Mouse (Mus musculus) embryonic facial prominence, embryonic 10.5 days (tissue): ENCODE results near the gene Ankrd35. TPM values are rescaled to one million over a fixed set of nuclear protein-coding genes. Genes with fewer than 3 reads are reported as not detected.
A peak's percentile ranks its signal among the peaks of the same experiment; 100 is the strongest.
"Not testable (repeated sequence)": the region's sequence is repeated elsewhere in the genome, so short reads cannot be mapped to it uniquely, and the experiment has no call there.

ENCODE experiments used
- DNase-seq: peaks from one replicate; pipeline ENCODE4 v3.0.0-alpha.2; 2017; ENCODE audit warnings: low spot score
- H3K27ac ChIP-seq: fragments of 300-500 bp; sonication (generic); replicated peaks from 2 replicates; pipeline ENCODE4 v1.5.1; 2016; ENCODE audit warnings: mild to moderate bottlenecking
- H3K27me3 ChIP-seq: fragments of 300-500 bp; sonication (generic); replicated peaks from 2 replicates; pipeline ENCODE4 v1.6.1; 2016; ENCODE audit warnings: low read depth, mild to moderate bottlenecking; ENCODE audit not compliant: poor library complexity, severe bottlenecking
- H3K36me3 ChIP-seq: fragments of 300-500 bp; sonication (generic); replicated peaks from 2 replicates; pipeline ENCODE4 v1.6.1; 2016; ENCODE audit warnings: mild to moderate bottlenecking, moderate library complexity
- H3K4me1 ChIP-seq: fragments of 300-500 bp; sonication (generic); 2 replicates; pipeline ENCODE4 v1.6.1; 2016
- H3K4me3 ChIP-seq: fragments of 300-500 bp; sonication (generic); 2 replicates; pipeline ENCODE4 v1.5.1; 2016; ENCODE audit warnings: mild to moderate bottlenecking, moderate library complexity
- H3K9me3 ChIP-seq: fragments of 300-500 bp; sonication (generic); 2 replicates; pipeline ENCODE4 v1.6.1; 2016; ENCODE audit warnings: mild to moderate bottlenecking
- WGBS: fragments of 180-500 bp; shearing (Covaris S2); methylation state at CpG from one replicate; pipeline ENCODE4 v1.1.7; 2016; 5-methylcytosine and 5-hydroxymethylcytosine counted together
- polyA plus RNA-seq: library from polyadenylated mRNA; unstranded; fragments of >200 nt; fragmentation: Nextera tagmentation; extraction: Ambion mirVana; gene quantifications from 2 replicates; pipeline ENCODE4 v1.2.1, GENCODE M21; 2016

Gene Ankrd35
- polyA plus RNA-seq, 1 experiment from 2014 or later = 0.11 TPM

DNA sequence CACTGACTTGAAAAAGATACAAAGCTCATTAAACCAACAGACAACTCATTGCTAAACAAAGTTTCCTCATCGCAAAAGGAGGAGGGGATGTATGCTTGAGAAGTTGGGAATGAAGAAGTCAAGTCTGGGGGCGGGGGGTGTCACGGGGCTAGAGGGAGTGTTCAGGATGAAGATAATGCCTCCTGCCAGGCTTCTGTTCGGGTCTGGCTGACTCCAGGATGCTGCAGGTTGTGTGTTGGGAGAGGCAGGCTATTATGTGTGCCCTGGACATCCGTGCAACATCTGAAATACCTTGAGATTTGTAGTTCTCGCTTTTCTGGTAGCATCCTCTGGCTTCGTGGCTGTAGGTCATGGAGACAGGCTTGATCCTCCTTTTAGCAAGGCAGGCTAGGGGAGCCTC lies 8.5 kb downstream of the Ankrd35 start:
- Histone ChIP-seq H3K9me3 (no peaks in the 10 kb centered on the region), H3K27me3 (peaks cover 53% of the 10 kb centered on the region), H3K27ac (no peak overlapping the region), H3K4me1 (peaks cover 23% of the 10 kb centered on the region), H3K4me3 (no peak overlapping the region), H3K36me3 (no peaks in the 10 kb centered on the region)
- 68% methylated on average over 7 of the region's 7 CpGs for WGBS
- no peak for DNase-seq

DNA sequence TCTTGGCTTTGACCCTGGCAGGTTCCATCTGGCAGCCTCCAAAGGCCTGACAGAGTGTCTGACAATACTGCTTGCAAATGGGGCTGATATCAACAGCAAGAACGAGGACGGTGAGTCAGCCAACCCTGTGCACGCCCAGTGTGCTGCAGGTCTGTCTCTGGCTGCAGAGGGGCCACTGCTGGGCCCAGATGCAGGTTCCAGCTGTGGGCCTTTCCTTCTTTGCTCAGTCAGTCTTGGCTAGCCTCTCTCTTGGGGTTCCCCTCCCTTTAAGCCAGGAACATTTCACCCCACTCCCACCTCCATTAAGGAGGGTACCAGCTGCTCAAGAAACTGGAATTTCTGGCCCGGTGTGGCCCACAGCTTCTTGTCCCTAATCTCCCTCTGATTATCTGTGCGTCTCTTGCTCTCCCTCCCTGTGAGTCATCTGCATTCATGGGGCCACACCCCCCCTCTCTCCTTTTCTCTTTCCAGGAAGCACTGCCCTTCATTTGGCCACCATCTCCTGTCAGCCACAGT lies 9.3 kb downstream of the Ankrd35 start:
- 25% methylated on average over 5 of the region's 5 CpGs for WGBS
- Histone ChIP-seq H3K27ac (no peak overlapping the region), H3K27me3 (peaks cover 61% of the 10 kb centered on the region), H3K4me3 (no peak overlapping the region), H3K9me3 (no peaks in the 10 kb centered on the region), H3K36me3 (no peaks in the 10 kb centered on the region), H3K4me1 (peaks cover 17% of the 10 kb centered on the region)
- no peak for DNase-seq

- Histone ChIP-seq H3K9me3 (no peaks in the 10 kb centered on the region), H3K4me3 (no peak overlapping the region), H3K36me3 (no peaks in the 10 kb centered on the region), H3K27me3 (peaks cover 73% of the 10 kb centered on the region), H3K4me1 (peaks cover 18% of the 10 kb centered on the region), H3K27ac (no peak overlapping the region)
- WGBS = 20% methylated on average over 12 of the region's 12 CpGs
- no peak for DNase-seq
Measured at GRCm38 (mm10) chr3:96680269-96680956, 10.5 kb downstream of the Ankrd35 start.

DNA sequence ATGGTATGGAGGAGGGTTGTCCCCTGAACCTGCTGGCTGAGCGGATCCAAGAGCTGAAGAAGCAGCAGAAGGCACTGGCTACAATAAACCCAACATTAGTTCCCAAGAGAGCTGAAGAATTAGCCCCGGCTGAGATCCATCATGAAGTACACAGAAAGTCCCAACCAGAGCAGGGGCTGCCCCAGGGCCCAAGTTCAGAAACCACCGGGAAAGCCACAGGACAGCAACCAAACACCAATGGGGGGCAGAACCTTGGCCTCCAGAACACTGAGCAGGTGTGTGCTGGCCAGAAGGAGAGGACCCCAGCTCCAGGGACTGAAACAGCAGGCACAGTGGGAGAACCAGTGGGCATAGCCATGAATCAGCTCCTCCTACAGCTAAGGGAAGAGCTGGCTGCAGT lies 13.6 kb downstream of the Ankrd35 start:
- 82% methylated on average over 3 of the region's 3 CpGs for WGBS
- Histone ChIP-seq H3K27ac (no peak overlapping the region), H3K4me1 (peaks cover 12% of the 10 kb centered on the region), H3K36me3 (no peaks in the 10 kb centered on the region), H3K9me3 (no peaks in the 10 kb centered on the region), H3K27me3 (peaks cover 72% of the 10 kb centered on the region), H3K4me3 (no peak overlapping the region)
- no peak for DNase-seq

DNA sequence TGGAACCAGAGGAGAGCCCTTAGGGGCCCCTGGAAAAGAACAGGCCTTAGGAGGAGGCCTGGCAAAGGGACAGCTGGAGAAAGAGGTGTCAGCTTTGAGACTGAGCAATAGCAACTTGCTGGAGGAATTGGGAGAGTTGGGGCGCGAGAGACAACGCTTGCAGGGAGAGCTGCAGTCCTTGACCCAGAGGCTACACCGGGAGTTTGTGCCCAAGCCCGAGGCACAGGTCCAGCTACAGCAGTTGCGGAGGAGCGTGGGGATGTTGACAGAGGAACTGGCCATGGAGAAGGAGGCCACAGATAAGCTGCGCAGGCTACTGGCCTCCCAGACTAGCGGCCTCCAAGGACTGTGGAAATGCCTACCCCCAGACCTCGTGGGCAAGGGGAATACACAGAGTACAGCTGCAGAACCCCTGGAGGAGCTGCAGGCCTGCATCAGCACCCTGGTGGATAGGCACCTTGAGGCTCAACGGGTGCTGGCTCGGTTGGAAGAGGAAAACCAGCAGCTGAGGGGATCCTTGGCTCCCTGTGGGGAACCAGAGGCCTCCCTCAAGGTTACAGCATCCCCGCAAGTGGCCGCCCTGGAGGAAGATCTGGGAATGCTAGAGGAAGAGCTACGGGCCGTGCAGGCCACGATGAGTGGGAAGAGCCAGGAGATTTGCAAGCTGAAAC lies 14.4 kb downstream of the Ankrd35 start:
- Histone ChIP-seq H3K27me3 (peaks cover 72% of the 10 kb centered on the region), H3K27ac (no peak overlapping the region), H3K4me1 (peaks cover 11% of the 10 kb centered on the region), H3K36me3 (no peaks in the 10 kb centered on the region), H3K4me3 (peak overlapping the region; percentile 46), H3K9me3 (no peaks in the 10 kb centered on the region)
- WGBS = 58% methylated on average over 17 of the region's 17 CpGs
- DNase-seq = no peak

GRCm38 (mm10) chr3:96684822-96685156 lies 14.9 kb downstream of the Ankrd35 start:
- no peaks in the 10 kb centered on the region for H3K36me3 ChIP-seq
- H3K4me1 ChIP-seq = peaks cover 14% of the 10 kb centered on the region
- DNase-seq = peak; percentile 44
- peaks cover 72% of the 10 kb centered on the region for H3K27me3 ChIP-seq
- H3K4me3 ChIP-seq = peak overlapping the region; percentile 46
- no peaks in the 10 kb centered on the region for H3K9me3 ChIP-seq
- H3K27ac ChIP-seq = no peak overlapping the region
- 36% methylated on average over 28 of the region's 28 CpGs for WGBS

DNA sequence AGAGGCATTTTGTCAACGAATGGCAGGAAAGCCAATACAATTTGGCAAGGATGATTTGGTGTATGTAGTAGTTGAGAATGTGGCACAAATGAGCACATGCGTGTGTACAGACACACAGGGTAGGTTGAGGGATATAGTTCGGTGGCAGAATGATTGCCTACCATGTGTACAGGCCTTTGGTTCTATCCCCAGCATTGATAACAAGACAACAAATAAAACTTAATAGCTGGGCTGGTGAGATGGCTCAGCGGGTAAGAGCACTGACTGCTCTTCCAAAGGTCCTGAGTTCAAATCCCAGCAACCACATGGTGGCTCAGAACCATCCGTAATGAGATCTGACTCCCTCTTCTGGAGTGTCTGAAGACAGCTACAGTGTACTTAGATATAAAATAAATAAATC lies 16.1 kb downstream of the Ankrd35 start:
- H3K4me3 ChIP-seq, H3K9me3 ChIP-seq, H3K36me3 ChIP-seq, DNase-seq, H3K27ac ChIP-seq: not testable (repeated sequence)
- H3K27me3 ChIP-seq = peaks cover 64% of the 10 kb centered on the region
- WGBS = 93% methylated on average over 5 of the region's 5 CpGs
- H3K4me1 ChIP-seq = peaks cover 19% of the 10 kb centered on the region

DNA sequence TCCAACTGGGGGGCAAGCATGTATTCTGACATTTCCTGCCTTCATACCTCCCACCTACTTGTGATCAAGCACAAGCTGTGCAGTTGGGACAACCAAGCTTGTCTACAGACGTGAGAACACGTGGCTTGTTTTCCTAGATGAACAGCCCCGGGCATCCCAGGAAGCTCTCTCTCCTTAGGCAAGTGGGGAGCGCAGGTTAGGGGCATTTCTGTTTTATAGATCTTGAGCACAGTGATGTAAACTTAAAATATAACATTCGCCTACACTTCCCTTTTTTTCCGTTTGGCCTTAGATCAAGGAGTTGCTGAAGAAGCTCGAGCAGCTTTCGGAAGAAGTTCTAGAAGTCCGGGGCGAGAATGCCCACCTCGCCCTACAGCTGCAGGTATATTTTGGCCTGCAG lies 18.9 kb downstream of the Ankrd35 start:
- Histone ChIP-seq H3K27me3 (peaks cover 40% of the 10 kb centered on the region), H3K4me1 (peaks cover 24% of the 10 kb centered on the region), H3K4me3 (no peak overlapping the region), H3K27ac (no peak overlapping the region), H3K9me3 (no peaks in the 10 kb centered on the region), H3K36me3 (no peaks in the 10 kb centered on the region)
- WGBS = 83% methylated on average over 11 of the region's 11 CpGs
- DNase-seq = no peak

DNA sequence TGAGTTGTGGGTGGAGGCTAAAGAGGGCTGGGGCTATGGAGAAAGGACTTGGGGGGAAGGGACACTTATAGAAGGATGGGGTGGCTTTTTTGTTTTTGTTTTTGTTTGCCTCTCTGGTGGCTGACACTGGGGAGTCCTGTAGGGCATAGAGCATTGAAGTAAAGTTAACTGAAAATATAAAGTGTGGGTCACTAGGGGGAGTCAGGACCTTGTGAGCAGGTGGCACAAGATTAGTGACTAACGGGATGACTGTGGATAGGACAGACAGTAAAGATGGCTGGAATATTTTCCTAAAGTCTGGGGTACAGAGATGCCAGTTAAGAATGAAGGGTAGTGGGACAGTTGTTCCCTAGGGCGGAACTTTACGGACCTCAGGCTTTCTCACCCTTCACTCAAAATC lies 20.4 kb downstream of the Ankrd35 start:
- H3K36me3 ChIP-seq = no peaks in the 10 kb centered on the region
- H3K4me3 ChIP-seq = no peak overlapping the region
- peaks cover 26% of the 10 kb centered on the region for H3K27me3 ChIP-seq
- H3K27ac ChIP-seq = no peak overlapping the region
- DNase-seq = no peak
- 59% methylated on average over 3 of the region's 3 CpGs for WGBS
- peaks cover 17% of the 10 kb centered on the region for H3K4me1 ChIP-seq
- H3K9me3 ChIP-seq = no peaks in the 10 kb centered on the region

DNA sequence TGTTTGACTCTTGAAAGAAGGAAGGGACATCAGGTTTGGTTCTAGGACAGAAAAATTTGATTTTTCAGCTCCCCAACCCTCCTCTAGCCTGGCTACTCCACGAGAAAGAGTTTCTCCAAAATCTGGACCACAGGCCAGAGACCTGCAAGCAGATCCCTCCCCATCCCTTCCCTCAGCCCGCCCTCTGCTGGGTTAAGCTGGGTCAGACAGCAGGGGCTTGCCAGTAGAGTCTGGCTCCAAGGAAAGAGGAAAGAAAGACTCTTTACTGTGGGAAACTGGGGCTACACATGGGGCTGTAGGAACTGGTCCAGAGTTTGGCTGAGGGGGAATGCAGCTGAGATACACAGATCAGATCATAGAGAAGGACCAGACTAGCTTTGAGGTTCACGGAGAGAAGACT lies 22.6 kb downstream of the Ankrd35 start:
- Histone ChIP-seq H3K9me3 (no peaks in the 10 kb centered on the region), H3K4me3 (no peak overlapping the region), H3K27me3 (peaks cover 18% of the 10 kb centered on the region), H3K27ac (peak overlapping the region; percentile 25; the same call in 1 of the 2 replicates), H3K4me1 (peaks cover 35% of the 10 kb centered on the region), H3K36me3 (no peaks in the 10 kb centered on the region)
- DNase-seq = peak; percentile 61
- WGBS = 14% methylated on average over 3 of the region's 3 CpGs

DNA sequence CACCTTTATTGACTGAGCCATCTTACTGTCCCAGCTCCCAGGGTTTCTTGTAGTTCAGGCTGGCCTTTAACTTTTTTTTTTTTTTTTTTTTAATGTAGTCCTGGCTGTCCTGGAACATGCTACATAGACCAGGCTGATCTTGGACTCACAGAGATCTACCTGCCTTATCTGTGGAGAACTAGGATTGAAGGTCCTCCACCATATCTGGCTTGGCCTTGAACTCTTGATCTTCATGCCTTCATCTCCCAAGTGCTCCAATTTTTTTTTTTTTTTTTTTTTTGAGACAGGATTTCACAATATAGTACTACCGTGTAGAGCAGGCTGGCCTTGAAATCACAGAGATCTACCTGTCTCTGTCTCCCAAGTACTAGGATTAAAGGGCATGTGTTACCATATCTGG lies 23.6 kb downstream of the Ankrd35 start:
- Histone ChIP-seq H3K36me3 (no peaks in the 10 kb centered on the region), H3K27me3 (peaks cover 16% of the 10 kb centered on the region), H3K27ac (no peak overlapping the region), H3K4me1 (peaks cover 43% of the 10 kb centered on the region), H3K9me3 (no peaks in the 10 kb centered on the region), H3K4me3 (no peak overlapping the region)
- WGBS = 93% methylated on average over 1 of the region's 1 CpGs
- no peak for DNase-seq

GRCm38 (mm10) chr3:96696198-96696765 lies 26.4 kb downstream of the Ankrd35 start, which contains the start of gene Pias3:
Gene Pias3, plus strand, starts transcription at chr3:96696384.
- peaks cover 45% of the 10 kb centered on the region for H3K4me1 ChIP-seq
- peak; percentile 91 for DNase-seq
- WGBS = under 1% methylated on average over 35 of the region's 35 CpGs
- H3K27me3 ChIP-seq = no peaks in the 10 kb centered on the region
- no peaks in the 10 kb centered on the region for H3K9me3 ChIP-seq
- H3K4me3 ChIP-seq = peak within 1 kb of the TSS; percentile 92
- H3K27ac ChIP-seq = peak within 1 kb of the TSS; percentile 99
- H3K36me3 ChIP-seq = peaks cover 23% of the 10 kb centered on the region
